Mouse (Mus musculus) liver, embryonic 13.5 days (tissue): ENCODE measurements around the gene Rps10. TPM values are rescaled to one million over a fixed set of nuclear protein-coding genes. Genes with fewer than 3 reads are reported as not detected.
A peak's percentile ranks its signal among the peaks of the same experiment; 100 is the strongest.

Experiments
- ATAC-seq: fragments of 200-750 bp; cut with Nextera tagmentation; 2 replicates; pipeline ENCODE4 v1.8.0; 2017; ENCODE audit warnings: low read depth, mild to moderate bottlenecking, moderate number of reproducible peaks, moderate library complexity
- DNase-seq: peaks from one replicate; pipeline ENCODE4 v3.0.0; 2022
- H3K27ac ChIP-seq: fragments of 300-500 bp; sonication (generic); 2 replicates; pipeline ENCODE4 v1.5.1; 2015; ENCODE audit warnings: moderate library complexity, mild to moderate bottlenecking, inconsistent platforms
- H3K27me3 ChIP-seq: fragments of 300-500 bp; sonication (generic); 2 replicates; pipeline ENCODE4 v1.6.1; 2015; ENCODE audit warnings: mild to moderate bottlenecking, inconsistent platforms
- H3K36me3 ChIP-seq: fragments of 300-500 bp; sonication (generic); 2 replicates; pipeline ENCODE4 v1.6.1; 2015; ENCODE audit warnings: mild to moderate bottlenecking, inconsistent platforms
- H3K4me1 ChIP-seq: fragments of 300-500 bp; sonication (generic); replicated peaks from 2 replicates; pipeline ENCODE4 v1.6.1; 2015; ENCODE audit warnings: inconsistent platforms
- H3K4me2 ChIP-seq: fragments of 300-500 bp; sonication (generic); 2 replicates; pipeline ENCODE4 v1.6.1; 2015; ENCODE audit warnings: inconsistent platforms, mild to moderate bottlenecking, moderate library complexity
- H3K4me3 ChIP-seq: fragments of 300-500 bp; sonication (generic); replicated peaks from 2 replicates; pipeline ENCODE4 v1.5.1; 2015; ENCODE audit warnings: mild to moderate bottlenecking, inconsistent platforms
- H3K9ac ChIP-seq: fragments of 300-500 bp; sonication (generic); 2 replicates; pipeline ENCODE4 v1.6.1; 2015; ENCODE audit warnings: mild to moderate bottlenecking, inconsistent platforms
- H3K9me3 ChIP-seq: fragments of 300-500 bp; sonication (generic); replicated peaks from 2 replicates; pipeline ENCODE4 v1.6.1; 2016; ENCODE audit warnings: inconsistent platforms
- WGBS: fragments of 180-500 bp; shearing (Covaris S2); methylation state at CpG from one replicate; pipeline ENCODE4 v1.1.7; 2015; ENCODE audit not compliant: insufficient replicate concordance; 5-methylcytosine and 5-hydroxymethylcytosine counted together
- polyA plus RNA-seq: library from polyadenylated mRNA; unstranded; fragments of >200 nt; fragmentation: Nextera tagmentation; extraction: Ambion mirVana; gene quantifications from 2 replicates; pipeline ENCODE4 v1.2.1, GENCODE M21; 2015

The Rps10 gene
- 778 and 786 TPM in 2 replicates for polyA plus RNA-seq

- Histone ChIP-seq H3K4me2 (peak within 1 kb of the TSS; percentile 89), H3K27me3 (no peaks in the 10 kb centered on the region), H3K36me3 (peaks cover 28% of the 10 kb centered on the region), H3K27ac (peak within 1 kb of the TSS; percentile 69), H3K4me3 (peak within 1 kb of the TSS; percentile 88), H3K4me1 (peaks cover 46% of the 10 kb centered on the region), H3K9ac (peak within 1 kb of the TSS; percentile 96), H3K9me3 (no peaks in the 10 kb centered on the region)
- 43% methylated on average over 18 of the region's 18 CpGs for WGBS
- ATAC-seq, result no peak
- no peak for DNase-seq
Observed at GRCm38 (mm10) chr17:27636132-27637020, at the start of gene Rps10. Gene Rps10 (minus strand): TSS chr17:27636669.

- Histone ChIP-seq H3K4me2 (peak overlapping the region; percentile 54), H3K27ac (no peak overlapping the region), H3K9me3 (no peaks in the 10 kb centered on the region), H3K4me3 (peak overlapping the region; percentile 34; the same call in 1 of the 2 replicates), H3K27me3 (peaks cover 71% of the 10 kb centered on the region), H3K9ac (no peak overlapping the region), H3K4me1 (peaks cover 9% of the 10 kb centered on the region), H3K36me3 (no peaks in the 10 kb centered on the region)
- DNase-seq (no peak), ATAC-seq (no peak)
- under 1% methylated on average over 11 of the region's 11 CpGs for WGBS
Observed at GRCm38 (mm10) chr17:27685550-27685913, 49.1 kb upstream of the Rps10 start.

- ATAC-seq (no peak), DNase-seq (no peak)
- H3K27me3 ChIP-seq, result peaks cover 67% of the 10 kb centered on the region
Observed at GRCm38 (mm10) chr17:27684886-27685549, 48.5 kb upstream of the Rps10 start.

GRCm38 (mm10) chr17:27678924-27679813 is 42.7 kb upstream of the Rps10 start:
- no peak for DNase-seq
- no peak overlapping the region for H3K4me3 ChIP-seq
- no peak overlapping the region for H3K4me2 ChIP-seq
- H3K27ac ChIP-seq, result no peak overlapping the region
- peaks cover 9% of the 10 kb centered on the region; the same call in 1 of the 2 replicates for H3K4me1 ChIP-seq
- WGBS, result 47% methylated on average over 11 of the region's 11 CpGs
- ATAC-seq, result no peak
- H3K36me3 ChIP-seq, result no peaks in the 10 kb centered on the region
- no peaks in the 10 kb centered on the region for H3K9me3 ChIP-seq
- no peak overlapping the region for H3K9ac ChIP-seq
- peaks cover 20% of the 10 kb centered on the region for H3K27me3 ChIP-seq

More at GRCm38 (mm10) chr17:27684886-27685549, 48.5 kb upstream of the Rps10 start:
- Histone ChIP-seq H3K4me3 (peak overlapping the region; percentile 34), H3K36me3 (no peaks in the 10 kb centered on the region), H3K27ac (no peak overlapping the region), H3K4me2 (peak overlapping the region; percentile 54), H3K9ac (no peak overlapping the region), H3K9me3 (no peaks in the 10 kb centered on the region), H3K4me1 (peaks cover 9% of the 10 kb centered on the region)
- 2% methylated on average over 45 of the region's 53 CpGs for WGBS

- peaks cover 9% of the 10 kb centered on the region; the same call in 1 of the 2 replicates for H3K4me1 ChIP-seq
- no peak overlapping the region for H3K27ac ChIP-seq
- no peak overlapping the region for H3K4me2 ChIP-seq
- 57% methylated on average over 5 of the region's 5 CpGs for WGBS
- H3K4me3 ChIP-seq, result no peak overlapping the region
- DNase-seq, result no peak
- H3K9ac ChIP-seq, result no peak overlapping the region
- H3K27me3 ChIP-seq, result peaks cover 6% of the 10 kb centered on the region; the same call in 1 of the 2 replicates
- no peaks in the 10 kb centered on the region for H3K9me3 ChIP-seq
- no peak for ATAC-seq
- no peaks in the 10 kb centered on the region for H3K36me3 ChIP-seq
Observed at GRCm38 (mm10) chr17:27677756-27678155, 41.3 kb upstream of the Rps10 start.

- no peak for DNase-seq
- H3K4me1 ChIP-seq, result peaks cover 9% of the 10 kb centered on the region; the same call in 1 of the 2 replicates
- no peak overlapping the region for H3K9ac ChIP-seq
- no peak overlapping the region for H3K4me3 ChIP-seq
- no peak for ATAC-seq
- no peaks in the 10 kb centered on the region for H3K27me3 ChIP-seq
- 58% methylated on average over 7 of the region's 7 CpGs for WGBS
- no peak overlapping the region for H3K4me2 ChIP-seq
- H3K9me3 ChIP-seq, result no peaks in the 10 kb centered on the region
- no peak overlapping the region for H3K27ac ChIP-seq
- H3K36me3 ChIP-seq, result no peaks in the 10 kb centered on the region
Observed at GRCm38 (mm10) chr17:27676270-27676669, 39.8 kb upstream of the Rps10 start.

GRCm38 (mm10) chr17:27675453-27675852 is 39.0 kb upstream of the Rps10 start:
- DNase-seq, result no peak
- H3K4me2 ChIP-seq, result no peak overlapping the region
- ATAC-seq, result no peak
- no peak overlapping the region for H3K9ac ChIP-seq
- no peak overlapping the region for H3K4me3 ChIP-seq
- 38% methylated on average over 9 of the region's 9 CpGs for WGBS
- H3K27ac ChIP-seq, result no peak overlapping the region
- H3K36me3 ChIP-seq, result no peaks in the 10 kb centered on the region
- H3K27me3 ChIP-seq, result no peaks in the 10 kb centered on the region
- peaks cover 9% of the 10 kb centered on the region; the same call in 1 of the 2 replicates for H3K4me1 ChIP-seq
- no peaks in the 10 kb centered on the region for H3K9me3 ChIP-seq

- Histone ChIP-seq H3K4me2 (no peak overlapping the region), H3K4me1 (peaks cover 2% of the 10 kb centered on the region; the same call in 1 of the 2 replicates), H3K9me3 (no peaks in the 10 kb centered on the region), H3K9ac (no peak overlapping the region), H3K36me3 (no peaks in the 10 kb centered on the region), H3K4me3 (no peak overlapping the region), H3K27ac (no peak overlapping the region), H3K27me3 (no peaks in the 10 kb centered on the region)
- WGBS, result 69% methylated on average over 7 of the region's 7 CpGs
- DNase-seq (no peak), ATAC-seq (no peak)
Observed at GRCm38 (mm10) chr17:27673945-27674344, 37.5 kb upstream of the Rps10 start.

GRCm38 (mm10) chr17:27671720-27672119 is 35.3 kb upstream of the Rps10 start:
- no peak overlapping the region for H3K9ac ChIP-seq

GRCm38 (mm10) chr17:27658767-27659166 is 22.3 kb upstream of the Rps10 start:
- ATAC-seq (no peak), DNase-seq (no peak)
- H3K27me3 ChIP-seq, result peaks cover 40% of the 10 kb centered on the region
- H3K4me3 ChIP-seq, result no peak overlapping the region
- no peak overlapping the region for H3K27ac ChIP-seq
- H3K4me2 ChIP-seq, result no peak overlapping the region
- no peaks in the 10 kb centered on the region for H3K36me3 ChIP-seq
- H3K4me1 ChIP-seq, result peaks cover 8% of the 10 kb centered on the region
- H3K9ac ChIP-seq, result no peak overlapping the region
- no peaks in the 10 kb centered on the region for H3K9me3 ChIP-seq
- WGBS, result 61% methylated on average over 7 of the region's 7 CpGs

More at GRCm38 (mm10) chr17:27671720-27672119, 35.3 kb upstream of the Rps10 start:
- no peaks in the 10 kb centered on the region for H3K9me3 ChIP-seq
- no peaks in the 10 kb centered on the region for H3K27me3 ChIP-seq
- no peak overlapping the region for H3K4me3 ChIP-seq
- WGBS, result 62% methylated on average over 6 of the region's 6 CpGs
- H3K27ac ChIP-seq, result no peak overlapping the region
- H3K4me1 ChIP-seq, result no peaks in the 10 kb centered on the region
- DNase-seq (no peak), ATAC-seq (no peak)
- H3K36me3 ChIP-seq, result no peaks in the 10 kb centered on the region
- H3K4me2 ChIP-seq, result no peak overlapping the region

- 53% methylated on average over 8 of the region's 8 CpGs for WGBS
Observed at GRCm38 (mm10) chr17:27657123-27657522, 20.7 kb upstream of the Rps10 start.

More at GRCm38 (mm10) chr17:27657123-27657522, 20.7 kb upstream of the Rps10 start:
- H3K4me2 ChIP-seq, result no peak overlapping the region
- ATAC-seq, result no peak
- H3K4me3 ChIP-seq, result no peak overlapping the region
- H3K36me3 ChIP-seq, result no peaks in the 10 kb centered on the region
- DNase-seq, result no peak
- peaks cover 53% of the 10 kb centered on the region for H3K27me3 ChIP-seq
- H3K27ac ChIP-seq, result no peak overlapping the region
- no peak overlapping the region for H3K9ac ChIP-seq
- H3K9me3 ChIP-seq, result no peaks in the 10 kb centered on the region
- H3K4me1 ChIP-seq, result peaks cover 14% of the 10 kb centered on the region
